Mouse (Mus musculus) left cerebral cortex, postnatal 4 days (tissue): Measurements from ENCODE around the gene Dgkz. TPM values are rescaled to one million over a fixed set of nuclear protein-coding genes. Genes with fewer than 3 reads are reported as not detected.

Source experiments
- DNase-seq: peaks from one replicate; pipeline ENCODE4 v3.0.0-alpha.2; 2022
- intact Hi-C: fragments of 180-260 bp; cut with DNase I; formaldehyde crosslinking; loops from one replicate; pipeline ENCODE4 v1.15.1; 2025
- microRNA-seq: library from miRNA; unstranded; fragments of <30 nt; microRNA quantifications from one replicate; pipeline ENCODE4 v1.2.0, GENCODE M21; 2022
- total RNA-seq, 2 experiments: library from RNA; stranded (reverse); gene quantifications; 2 replicates each; pipeline ENCODE4 v1.2.3; 2021

Gene Dgkz
- total RNA-seq, 2 experiments from 2014 or later, result 134 to 158 TPM

- DNase-seq, result no peak
- intact Hi-C loops, result loop anchor here (2.0 kb wide), 1 partner anchor 66 kb away; no protein-coding TSS in a partner anchor
Observed at GRCm38 (mm10) chr2:91894716-91895115, 80.9 kb downstream of the Dgkz start.

DNA sequence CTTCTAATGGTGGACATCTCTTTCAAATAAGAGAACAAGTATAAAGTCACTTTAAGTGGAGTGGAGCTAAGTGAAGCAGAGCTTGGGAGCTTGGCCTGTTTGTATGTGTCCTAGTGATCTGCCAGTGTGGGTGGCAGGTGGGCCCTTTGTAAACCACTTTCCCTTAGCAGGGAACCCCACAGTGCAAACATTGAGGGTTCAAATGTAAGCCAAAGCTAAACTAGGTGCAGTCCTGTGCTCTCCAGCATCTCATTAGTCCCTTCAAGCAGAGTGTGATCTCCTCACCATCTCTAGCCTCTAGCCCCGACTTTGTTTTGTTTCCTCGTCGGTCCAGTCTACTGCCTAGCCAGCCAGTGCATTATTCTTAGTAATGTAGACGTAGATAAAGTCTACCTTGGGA, 91.0 kb downstream of the Dgkz start:
- DNase-seq, result no peak
- intact Hi-C loops, result no loop called here

DNA sequence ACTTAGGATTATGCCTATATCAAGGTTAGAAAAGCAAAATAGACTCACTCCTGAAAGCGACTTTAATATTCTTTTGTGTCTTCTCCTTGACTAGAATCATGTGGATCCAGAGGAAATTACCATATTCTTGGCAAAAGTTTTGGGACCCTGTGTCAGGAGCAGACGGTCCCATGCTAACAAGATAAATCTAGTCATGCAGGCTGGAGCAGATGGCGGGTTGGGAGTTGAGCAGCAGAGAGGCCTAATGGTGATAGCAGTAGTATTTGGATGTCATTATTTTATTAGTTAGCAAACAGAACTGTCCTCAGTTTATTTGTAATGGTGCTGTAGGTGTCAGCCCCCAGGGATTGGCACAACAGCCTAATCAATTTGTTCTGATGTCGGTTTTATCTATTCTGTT, 91.7 kb downstream of the Dgkz start:
- peak; percentile 19 for DNase-seq

More for the DNA sequence above, 91.7 kb downstream of the Dgkz start:
- intact Hi-C loops, result no loop called here

Small RNA genes lying within 50 kb of the gene (microRNA-seq; reads per million reads assigned to microRNA genes)
- not detected for gene Mir6999

Other genes starting within 250 kb of the Dgkz start
- gene Ambra1, start 245.7 kb downstream of the Dgkz start, total RNA-seq, result 10 to 100 TPM; 56.5 to 56.7 TPM
- 10 to 100 TPM; 10.8 to 12.2 TPM for gene Chrm4, start 48.6 kb downstream of the Dgkz start, total RNA-seq
- gene Mdk, start 43.6 kb downstream of the Dgkz start, total RNA-seq, result 10 to 100 TPM; 40.6 to 45.4 TPM
- gene Gm9821, start 30.2 kb downstream of the Dgkz start, total RNA-seq, result not detected
- gene Creb3l1, start 48.6 kb upstream of the Dgkz start, total RNA-seq, result 10 to 100 TPM; 10.3 to 12.4 TPM
- 100 to 1,000 TPM in 1 of 2 experiments, 10 to 100 TPM in 1; 95.7 to 102 TPM for gene Phf21a, start 117.3 kb upstream of the Dgkz start, total RNA-seq